Mouse (Mus musculus) testis, adult 2 months (tissue): Measurements from ENCODE around the gene Mrln. TPM values are rescaled to one million over a fixed set of nuclear protein-coding genes. Genes with fewer than 3 reads are reported as not detected.

Source experiments
- H3K27ac ChIP-seq: fragments of 200-500 bp; 2 replicates; pipeline ENCODE4 v1.5.1; 2012; ENCODE audit warnings: low read depth, low read length; ENCODE audit not compliant: control insufficient read depth, insufficient read depth
- H3K27me3 ChIP-seq: fragments of 200-500 bp; 2 replicates; pipeline ENCODE4 v1.6.1; 2012; ENCODE audit warnings: mild to moderate bottlenecking, low read length, moderate library complexity; ENCODE audit not compliant: control insufficient read depth, insufficient read depth
- H3K36me3 ChIP-seq: fragments of 200-500 bp; 2 replicates; pipeline ENCODE4 v1.6.1; 2012; ENCODE audit warnings: mild to moderate bottlenecking, low read length; ENCODE audit not compliant: control insufficient read depth, insufficient read depth
- H3K4me1 ChIP-seq: fragments of 200-500 bp; 2 replicates; pipeline ENCODE4 v1.6.1; 2012; ENCODE audit warnings: low read length; ENCODE audit not compliant: control insufficient read depth, insufficient read depth
- H3K4me3 ChIP-seq: fragments of 200-500 bp; 2 replicates; pipeline ENCODE4 v1.5.1; 2012; ENCODE audit warnings: low read depth, mild to moderate bottlenecking, low read length, moderate library complexity, mixed read lengths; ENCODE audit not compliant: control insufficient read depth
- CTCF ChIP-seq: fragments of 200-500 bp; IDR thresholded peaks from 2 replicates; pipeline ENCODE4 v1.5.1; 2012; ENCODE audit warnings: low read depth, mild to moderate bottlenecking, inconsistent platforms, low read length, moderate library complexity; ENCODE audit not compliant: control insufficient read depth, insufficient read depth, insufficient replicate concordance
- POLR2A ChIP-seq: fragments of 200-500 bp; IDR thresholded peaks from 2 replicates; pipeline ENCODE4 v1.6.1; 2012; ENCODE audit warnings: low read depth, mild to moderate bottlenecking, inconsistent platforms, low read length, moderate library complexity; ENCODE audit not compliant: control insufficient read depth
- polyA plus RNA-seq: library from polyadenylated mRNA; depleted of rRNA; stranded (reverse); fragments of >200 nt; gene quantifications from 2 replicates; pipeline ENCODE4 v1.2.3, GENCODE M21; 2012

Mrln gene
- polyA plus RNA-seq, 1 experiment, result 1.6 TPM

DNA sequence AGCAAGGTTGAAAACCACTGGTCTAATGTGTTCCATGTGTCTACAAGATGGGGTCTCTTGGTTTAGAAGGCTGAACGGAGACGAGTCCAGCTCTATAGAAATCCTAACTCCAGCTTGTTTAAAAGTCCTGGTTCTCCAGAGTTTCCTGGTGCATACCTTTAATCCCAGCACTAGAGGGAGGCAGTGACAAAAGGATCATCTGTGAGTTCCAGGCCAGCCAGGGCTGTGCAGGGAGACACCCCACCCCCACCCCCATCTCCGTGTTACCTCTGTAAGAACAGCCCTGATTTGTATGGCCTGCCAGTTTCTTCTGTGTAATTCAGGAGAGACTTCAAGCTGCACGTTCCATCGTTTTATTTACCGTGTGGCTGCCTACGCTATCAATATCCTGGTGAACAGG is 8.7 kb upstream of the Mrln start:
- H3K4me1 ChIP-seq, result no peaks in the 10 kb centered on the region; the same call in none of the 2 replicates
- no peaks in the 10 kb centered on the region for H3K36me3 ChIP-seq
- H3K4me3 ChIP-seq, result no peak overlapping the region
- H3K27me3 ChIP-seq, result no peaks in the 10 kb centered on the region
- H3K27ac ChIP-seq, result no peak overlapping the region
- TF ChIP-seq CTCF, result peak; percentile 30; the same call in 1 of the 2 replicates
- TF ChIP-seq POLR2A, result no peak

DNA sequence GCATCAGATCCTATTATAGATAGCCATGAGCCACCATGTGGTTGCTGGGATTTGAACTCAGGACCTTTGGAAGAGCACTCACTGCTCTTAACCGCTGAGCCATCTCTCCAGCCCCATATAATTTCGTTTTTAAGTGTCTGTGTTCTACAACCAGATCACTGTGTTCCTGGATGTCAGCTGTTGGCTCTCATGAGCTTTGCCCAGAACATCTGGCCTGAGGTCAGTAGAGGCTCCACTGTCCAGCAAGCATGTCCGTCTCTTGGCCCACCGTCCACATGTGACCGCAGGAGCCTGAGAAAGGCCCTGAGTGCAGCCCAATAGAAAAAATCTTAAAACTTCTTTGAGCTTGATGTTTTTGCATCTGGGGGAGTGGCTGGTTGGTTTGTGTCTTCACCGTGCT is 7.8 kb upstream of the Mrln start:
- H3K4me3 ChIP-seq, result no peak overlapping the region
- H3K4me1 ChIP-seq, result no peaks in the 10 kb centered on the region; the same call in none of the 2 replicates
- H3K27ac ChIP-seq, result no peak overlapping the region; the same call in 1 of the 2 replicates
- no peaks in the 10 kb centered on the region for H3K36me3 ChIP-seq
- no peak for TF ChIP-seq CTCF
- no peak for TF ChIP-seq POLR2A
- no peaks in the 10 kb centered on the region for H3K27me3 ChIP-seq

DNA sequence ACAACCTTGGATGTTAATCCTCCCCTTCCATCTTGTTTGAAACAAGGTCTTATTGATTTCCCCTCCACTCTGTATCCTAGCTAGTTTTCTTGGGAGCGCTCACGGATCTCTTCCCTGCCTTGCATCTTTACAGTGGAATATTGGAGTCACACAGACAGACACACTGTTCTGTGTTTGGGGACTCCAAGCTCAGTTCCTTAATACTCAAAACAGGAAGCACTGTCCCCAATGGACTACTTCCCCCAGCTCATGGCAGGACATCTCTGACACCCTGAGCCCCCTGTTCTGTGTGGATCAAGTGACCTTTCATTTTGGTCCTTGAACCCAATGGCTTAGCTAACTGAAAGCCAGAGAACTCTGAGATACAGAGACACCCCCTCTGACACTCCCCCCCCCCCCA is 6.9 kb upstream of the Mrln start:
- TF ChIP-seq CTCF (no peak), POLR2A (no peak)
- Histone ChIP-seq H3K4me1 (no peaks in the 10 kb centered on the region; the same call in none of the 2 replicates), H3K36me3 (no peaks in the 10 kb centered on the region), H3K27ac (peak overlapping the region; percentile 30), H3K4me3 (no peak overlapping the region), H3K27me3 (no peaks in the 10 kb centered on the region)

DNA sequence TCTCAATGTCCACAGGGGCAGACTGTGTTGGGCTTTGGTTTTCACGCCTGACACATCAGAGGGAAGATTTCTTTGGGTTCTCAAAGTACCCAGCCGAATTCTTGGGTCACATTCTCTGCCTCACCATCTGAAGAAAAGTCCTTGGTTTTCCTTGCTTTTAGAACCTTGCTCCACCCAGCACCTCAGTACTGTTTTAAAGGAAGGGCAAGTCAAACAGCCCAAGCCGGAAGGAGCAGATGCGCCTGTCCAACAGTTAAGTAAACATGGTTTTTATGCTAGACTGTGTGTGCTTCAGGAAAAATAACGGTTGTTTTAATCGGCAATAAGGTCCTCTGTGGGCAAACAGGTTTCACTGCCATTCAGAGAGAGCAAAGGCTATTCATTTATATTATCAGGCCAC is 6.5 kb upstream of the Mrln start:
- H3K4me1 ChIP-seq, result no peaks in the 10 kb centered on the region; the same call in none of the 2 replicates
- H3K36me3 ChIP-seq, result no peaks in the 10 kb centered on the region
- H3K27ac ChIP-seq, result no peak overlapping the region
- no peak for TF ChIP-seq POLR2A
- TF ChIP-seq CTCF, result no peak
- no peak overlapping the region for H3K4me3 ChIP-seq
- no peaks in the 10 kb centered on the region for H3K27me3 ChIP-seq

DNA sequence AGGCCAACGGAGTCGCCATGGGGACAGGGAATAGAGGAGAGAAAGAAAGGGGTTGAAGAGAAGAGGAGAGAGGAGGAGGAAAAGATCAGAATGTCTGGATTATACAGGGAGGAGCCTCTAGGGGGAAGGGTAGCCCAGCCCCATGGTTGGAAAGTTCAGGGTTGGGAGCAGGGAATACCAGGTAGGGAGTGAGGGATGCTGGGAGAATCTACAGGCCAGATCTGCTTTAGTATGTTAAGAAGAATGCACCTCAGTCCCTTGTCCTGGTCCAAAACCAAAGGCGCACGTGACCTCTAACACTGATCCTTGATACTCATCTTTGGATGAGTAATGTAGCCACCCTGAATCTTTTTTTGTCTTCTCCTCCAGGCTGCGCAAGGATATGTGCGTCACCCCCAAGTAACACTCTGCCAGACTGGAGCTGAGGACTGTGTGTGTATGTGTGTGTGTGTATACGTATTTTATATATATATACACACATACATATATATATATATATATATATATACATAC is 5.5 kb upstream of the Mrln start:
- no peak for TF ChIP-seq POLR2A
- TF ChIP-seq CTCF, result no peak
- Histone ChIP-seq H3K27ac (no peak overlapping the region), H3K4me1 (no peaks in the 10 kb centered on the region; the same call in none of the 2 replicates), H3K4me3 (no peak overlapping the region), H3K36me3 (no peaks in the 10 kb centered on the region), H3K27me3 (no peaks in the 10 kb centered on the region)

DNA sequence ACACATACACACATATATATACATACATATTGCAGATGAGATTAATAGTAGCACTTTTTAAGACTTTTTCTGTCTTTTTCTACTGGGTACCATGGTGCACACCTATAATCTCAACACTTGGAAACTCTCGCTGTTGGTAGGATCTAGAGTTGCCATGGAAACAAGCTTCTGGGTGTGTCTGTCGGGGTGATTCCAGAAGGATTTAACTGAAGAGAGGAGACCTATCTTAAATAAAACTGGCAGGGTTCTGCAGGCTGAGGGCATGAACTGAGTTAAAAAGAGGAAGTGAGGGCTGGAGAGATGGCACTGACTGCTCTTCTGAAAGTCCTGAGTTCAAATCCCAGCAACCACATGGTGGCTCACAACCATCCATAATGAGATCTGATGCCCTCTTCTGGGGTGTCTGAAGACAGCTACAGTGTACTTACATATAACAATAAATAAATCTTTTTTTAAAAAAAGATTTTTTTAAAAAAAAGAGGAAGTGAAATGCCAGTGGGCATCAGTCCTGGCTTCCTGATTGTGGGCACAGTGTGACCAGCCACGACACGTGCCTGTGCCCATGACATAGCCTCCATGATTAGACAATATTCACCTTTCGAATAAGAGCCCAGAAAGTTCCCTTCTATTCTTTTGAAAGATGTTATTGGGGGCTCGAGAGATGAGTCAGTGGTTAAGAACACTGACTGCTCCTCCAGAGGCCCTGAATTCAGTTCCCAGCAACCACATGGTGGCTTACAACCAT is 4.8 kb upstream of the Mrln start:
- no peak for TF ChIP-seq CTCF
- TF ChIP-seq POLR2A, result no peak
- H3K36me3 ChIP-seq, result no peaks in the 10 kb centered on the region
- no peak overlapping the region for H3K4me3 ChIP-seq
- H3K27me3 ChIP-seq, result no peaks in the 10 kb centered on the region
- no peak overlapping the region for H3K27ac ChIP-seq
- H3K4me1 ChIP-seq, result no peaks in the 10 kb centered on the region; the same call in none of the 2 replicates

DNA sequence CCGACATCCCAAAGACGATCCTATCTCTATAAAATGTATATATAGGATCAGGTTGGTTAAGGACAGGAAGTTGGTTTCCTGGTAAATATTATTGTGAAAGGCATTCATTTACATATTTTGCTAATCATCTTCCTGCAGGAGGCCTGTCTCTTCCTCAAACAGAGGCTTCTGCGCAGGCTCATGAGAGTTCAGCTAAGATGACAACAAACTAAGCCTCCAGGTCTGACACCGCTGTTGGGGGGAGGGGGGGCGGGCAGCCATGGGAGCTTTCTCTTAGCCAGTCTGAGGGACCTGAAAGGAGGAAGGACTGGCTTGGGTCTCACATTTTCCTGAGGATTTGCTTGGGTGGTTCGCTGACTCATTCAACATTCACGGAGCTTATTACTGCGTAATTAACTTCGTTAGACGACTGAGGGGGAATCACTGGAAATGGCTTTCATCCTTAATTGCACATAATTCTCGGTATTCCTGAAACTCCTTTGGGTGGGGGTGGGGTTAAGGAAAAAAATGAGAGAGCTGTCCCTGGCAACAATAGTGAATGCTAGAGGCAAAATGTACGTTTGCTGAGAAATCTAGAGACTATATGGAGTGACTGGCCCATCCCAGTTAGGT is 3.5 kb upstream of the Mrln start:
- Histone ChIP-seq H3K4me3 (no peak overlapping the region), H3K27me3 (no peaks in the 10 kb centered on the region), H3K4me1 (no peaks in the 10 kb centered on the region; the same call in none of the 2 replicates), H3K36me3 (no peaks in the 10 kb centered on the region), H3K27ac (no peak overlapping the region)
- TF ChIP-seq CTCF (no peak), POLR2A (no peak)
